19 mouse cellular contexts compared by ENCODE assay signal in genomic region chr4:116536351-116536750, GRCm38 (mm10). TPM values are rescaled to one million over a fixed set of nuclear protein-coding genes. Genes with fewer than 3 reads are reported as not detected.
A peak's percentile ranks its signal among the peaks of the same experiment; 100 is the strongest.
DNase-seq lines count a peak whose midpoint lies in the region; ATAC-seq and TF ChIP-seq lines count a peak whose summit lies in the region.
"Had no signal": no experiment of that assay in that cellular context is flagged by ENCODE, and none has a peak within 500 bp of the region (broad histone marks: within the 10 kb centered on the region; RNA-seq: fewer than 3 reads in every experiment).

No protein-coding gene starts in this region.

- peak overlapping the region; percentile 7 for H3K4me3 ChIP-seq in megakaryocyte, embryonic 14.5 days (replicated peaks)
- no peak overlapping the region for H3K4me3 ChIP-seq in intestine, embryonic 15.5 days (replicated peaks)
- no peak overlapping the region for H3K4me3 ChIP-seq in myocyte
- no peak overlapping the region for H3K4me3 ChIP-seq in kidney, adult 2 months (ENCODE audit: insufficient read depth, low read depth, low read length)
- no peak overlapping the region for H3K4me3 ChIP-seq in forebrain, embryonic 11.5 days (ENCODE audit: low read depth, low read length)
- H3K4me3 ChIP-seq: embryonic facial prominence, embryonic 10.5 days; heart, embryonic 15.5 days had no signal

- no peaks in the 10 kb centered on the region for H3K79me2 ChIP-seq in myocyte (ENCODE audit: control insufficient read depth, insufficient read depth)

- H3K4me2 ChIP-seq in intestine, embryonic 15.5 days (replicated peaks), result no peak overlapping the region
- H3K4me2 ChIP-seq in myocyte (ENCODE audit: low read depth), result no peak overlapping the region
- no peak overlapping the region for H3K4me2 ChIP-seq in forebrain, embryonic 11.5 days (ENCODE audit: low read depth, low read length, severe bottlenecking)
- H3K4me2 ChIP-seq: heart, embryonic 11.5 days; heart, embryonic 15.5 days; hindbrain, embryonic 14.5 days had no signal

- no peak overlapping the region for H3ac ChIP-seq in myocyte (ENCODE audit: control insufficient read depth, insufficient read length)

- H3K4me1 ChIP-seq in megakaryocyte, embryonic 14.5 days, result peaks cover 5% of the 10 kb centered on the region
- no peaks in the 10 kb centered on the region for H3K4me1 ChIP-seq in intestine, embryonic 15.5 days (replicated peaks)
- no peaks in the 10 kb centered on the region for H3K4me1 ChIP-seq in kidney, adult 2 months (ENCODE audit: control insufficient read depth, insufficient read depth, low read length)
- no peaks in the 10 kb centered on the region for H3K4me1 ChIP-seq in forebrain, embryonic 11.5 days (replicated peaks; ENCODE audit: control insufficient read depth, insufficient read depth, low read length)
- H3K4me1 ChIP-seq: embryonic facial prominence, embryonic 10.5 days; heart, embryonic 15.5 days had no signal

- H3K27me3 ChIP-seq in megakaryocyte, embryonic 14.5 days (replicated peaks), result no peaks in the 10 kb centered on the region
- no peaks in the 10 kb centered on the region for H3K27me3 ChIP-seq in intestine, embryonic 15.5 days (replicated peaks)
- H3K27me3 ChIP-seq in myocyte (ENCODE audit: control insufficient read depth, insufficient read depth, insufficient read length), result no peaks in the 10 kb centered on the region
- no peaks in the 10 kb centered on the region for H3K27me3 ChIP-seq in kidney, adult 2 months (replicated peaks; ENCODE audit: control insufficient read depth, insufficient read depth, low read length)
- H3K27me3 ChIP-seq in forebrain, embryonic 11.5 days (ENCODE audit: control insufficient read depth, insufficient read depth, low read length), result no peaks in the 10 kb centered on the region
- H3K27me3 ChIP-seq: CH12.LX; heart, embryonic 15.5 days had no signal

- DNase-seq in kidney, adult 2 months, result no peak
- DNase-seq in forebrain, embryonic 11.5 days (ENCODE audit: low spot score), result no peak
- no peak for DNase-seq in adrenal gland, adult 2 months
- DNase-seq: adrenal gland, postnatal 14 days; cerebellum, adult 2 months; cerebellum, postnatal 10 days; gastrocnemius, postnatal 36 days; heart, adult 18-20 months; heart, postnatal 14 days had no signal

- H3K9ac ChIP-seq in intestine, embryonic 15.5 days, result no peak overlapping the region
- no peak overlapping the region for H3K9ac ChIP-seq in forebrain, embryonic 11.5 days (ENCODE audit: low read length)
- H3K9ac ChIP-seq: heart, embryonic 15.5 days; hindbrain, embryonic 14.5 days had no signal

- peak overlapping the region; percentile 29; the same call in 1 of the 2 replicates for H3K27ac ChIP-seq in intestine, embryonic 15.5 days
- H3K27ac ChIP-seq in kidney, adult 2 months (ENCODE audit: insufficient read depth, low read depth, low read length), result no peak overlapping the region
- no peak overlapping the region for H3K27ac ChIP-seq in forebrain, embryonic 11.5 days (ENCODE audit: low read depth, low read length)
- H3K27ac ChIP-seq: embryonic facial prominence, embryonic 10.5 days; heart, embryonic 15.5 days; hindbrain, embryonic 14.5 days had no signal

- H3K36me3 ChIP-seq in megakaryocyte, embryonic 14.5 days (replicated peaks; ENCODE audit: low read length), result peaks cover 52% of the 10 kb centered on the region
- no peaks in the 10 kb centered on the region for H3K36me3 ChIP-seq in intestine, embryonic 15.5 days
- no peaks in the 10 kb centered on the region for H3K36me3 ChIP-seq in myocyte (ENCODE audit: control insufficient read depth, insufficient read depth)
- H3K36me3 ChIP-seq in kidney, adult 2 months (ENCODE audit: control insufficient read depth, insufficient read depth, low read length), result peaks cover 6% of the 10 kb centered on the region
- H3K36me3 ChIP-seq in forebrain, embryonic 11.5 days (ENCODE audit: control insufficient read depth, insufficient read depth, low read length), result no peaks in the 10 kb centered on the region; the same call in 1 of the 2 replicates

- no peak for TF ChIP-seq CTCF in kidney, adult 2 months (conservative IDR thresholded peaks at IDR 0.05; ENCODE audit: insufficient read depth, insufficient read length, low read depth, low read length)

- H3K9me3 ChIP-seq in megakaryocyte, embryonic 14.5 days, result no peaks in the 10 kb centered on the region
- H3K9me3 ChIP-seq in intestine, embryonic 15.5 days, result no peaks in the 10 kb centered on the region
- H3K9me3 ChIP-seq in forebrain, embryonic 11.5 days (ENCODE audit: control insufficient read depth, low read length), result no peaks in the 10 kb centered on the region
- H3K9me3 ChIP-seq: embryonic facial prominence, embryonic 10.5 days; heart, embryonic 15.5 days had no signal

- TF ChIP-seq POLR2A in myocyte (IDR thresholded peaks at IDR 0.05; ENCODE audit: insufficient read length, low read depth), result no peak
- no peak for TF ChIP-seq POLR2A in kidney, adult 2 months (IDR thresholded peaks at IDR 0.05; ENCODE audit: low read depth, low read length)

- ATAC-seq in megakaryocyte, adult 5-6 weeks (ENCODE audit: poor library complexity, severe bottlenecking), result no peak
- ATAC-seq in intestine, embryonic 15.5 days, result peak; percentile 79
- no peak for ATAC-seq in forebrain, embryonic 11.5 days (replicated peaks; ENCODE audit: low FRiP score)
- ATAC-seq: forebrain, embryonic 14.5 days had no signal

TF ChIP-seq in myocyte, 11 proteins besides CTCF, POLR2A, EP300 and RAD21:
- no peak for TF ChIP-seq TCF12 (IDR thresholded peaks at IDR 0.05; ENCODE audit: insufficient read depth, poor library complexity, severe bottlenecking)
- TF ChIP-seq POLR2AphosphoS2 (IDR thresholded peaks at IDR 0.05; ENCODE audit: insufficient read length, low read depth), result no peak
- TF ChIP-seq SRF (IDR thresholded peaks at IDR 0.05; ENCODE audit: control insufficient read depth, insufficient read length, low read depth), result no peak
- TF ChIP-seq E2F4 (IDR thresholded peaks at IDR 0.05; ENCODE audit: insufficient read depth), result no peak
- no peak for TF ChIP-seq USF1 (IDR thresholded peaks at IDR 0.05; ENCODE audit: low read depth)
- TF ChIP-seq MAX (IDR thresholded peaks at IDR 0.05; ENCODE audit: low read depth), result no peak
- peak in 2 of 3 experiments; percentile 5 to 51 for TF ChIP-seq MYOG (IDR thresholded peaks at IDR 0.05; ENCODE audit: control insufficient read depth in 1 of 3, insufficient read depth in 1 of 3, insufficient read length in 2 of 3, low read depth in 2 of 3)
- no peak for TF ChIP-seq REST (IDR thresholded peaks at IDR 0.05; ENCODE audit: insufficient read depth, insufficient read length)
- TF ChIP-seq MYOD1 (IDR thresholded peaks at IDR 0.05; ENCODE audit: control insufficient read depth in 1 of 3, insufficient read length in 2 of 3, low read depth in 2 of 3), result peak in 2 of 3 experiments; percentile 33 to 68
- no peak for TF ChIP-seq TCF3 (IDR thresholded peaks at IDR 0.05; ENCODE audit: insufficient read length, low read depth)
- no peak for TF ChIP-seq CEBPB (IDR thresholded peaks at IDR 0.05; ENCODE audit: insufficient read depth, poor library complexity, severe bottlenecking)

RNA-seq across cellular contexts. Expression of gene Tmem69, which starts 19.4 kb away (rescaled TPM):
- polyA plus RNA-seq in megakaryocyte, embryonic 14.5 days (2012; ENCODE audit: insufficient read depth, low replicate concordance), result 0.93 TPM in 1 of 2 replicates, not detected in the other
- 17.5 and 20.8 TPM in 2 replicates for total RNA-seq in megakaryocyte, adult 5-6 weeks (2015)
- total RNA-seq in megakaryocyte, adult 5-6 weeks (2017), result 5.5 and 10.2 TPM in 2 replicates
- polyA plus RNA-seq in intestine, embryonic 15.5 days (2015; fragmentation: Nextera tagmentation; extraction: Ambion mirVana), result 29.8 and 34.3 TPM in 2 replicates
- polyA plus RNA-seq in myocyte (2012; fragmentation: generic; extraction: Trizol), result 17.0 TPM
- 6.0 and 9.9 TPM in 2 replicates for polyA plus RNA-seq in kidney, adult 2 months (2012; rRNA removed)
- 30.3 and 30.7 TPM in 2 replicates for polyA plus RNA-seq in forebrain, embryonic 11.5 days (2014; fragmentation: Nextera tagmentation; extraction: Ambion mirVana)
- total RNA-seq in adrenal gland, adult 2 months (2021), result 10 to 100 TPM; 23.5 to 24.4 TPM
- polyA plus RNA-seq in adrenal gland, adult 2 months (2012; rRNA removed), result 2.0 and 2.1 TPM in 2 replicates

RNA-seq across cellular contexts. Expression of gene Gpbp1l1, which starts 21.1 kb away (rescaled TPM):
- polyA plus RNA-seq in megakaryocyte, embryonic 14.5 days (2012; ENCODE audit: insufficient read depth, low replicate concordance), result 3.6 and 4.9 TPM in 2 replicates
- total RNA-seq in megakaryocyte, adult 5-6 weeks (2015), result 78.7 and 84.3 TPM in 2 replicates
- 139 and 162 TPM in 2 replicates for total RNA-seq in megakaryocyte, adult 5-6 weeks (2017)
- polyA plus RNA-seq in intestine, embryonic 15.5 days (2015; fragmentation: Nextera tagmentation; extraction: Ambion mirVana), result 30.7 and 33.0 TPM in 2 replicates
- polyA plus RNA-seq in myocyte (2012; fragmentation: generic; extraction: Trizol), result 18.1 TPM
- 46.7 and 57.9 TPM in 2 replicates for polyA plus RNA-seq in kidney, adult 2 months (2012; rRNA removed)
- polyA plus RNA-seq in forebrain, embryonic 11.5 days (2014; fragmentation: Nextera tagmentation; extraction: Ambion mirVana), result 35.7 and 38.1 TPM in 2 replicates
- 100 to 1,000 TPM in 1 of 2 experiments, 10 to 100 TPM in 1; 72.0 to 101 TPM for total RNA-seq in adrenal gland, adult 2 months (2021)
- 16.9 and 18.6 TPM in 2 replicates for polyA plus RNA-seq in adrenal gland, adult 2 months (2012; rRNA removed)

RNA-seq across cellular contexts. Expression of gene Ipp, which starts 29.0 kb away (rescaled TPM):
- polyA plus RNA-seq in megakaryocyte, embryonic 14.5 days (2012; ENCODE audit: insufficient read depth, low replicate concordance), result 1.2 TPM in 1 of 2 replicates, not detected in the other
- total RNA-seq in megakaryocyte, adult 5-6 weeks (2015), result 5.8 and 7.5 TPM in 2 replicates
- 10.2 and 10.8 TPM in 2 replicates for total RNA-seq in megakaryocyte, adult 5-6 weeks (2017)
- polyA plus RNA-seq in intestine, embryonic 15.5 days (2015; fragmentation: Nextera tagmentation; extraction: Ambion mirVana), result 15.7 and 16.5 TPM in 2 replicates
- 5.1 TPM for polyA plus RNA-seq in myocyte (2012; fragmentation: generic; extraction: Trizol)
- 3.6 and 5.2 TPM in 2 replicates for polyA plus RNA-seq in kidney, adult 2 months (2012; rRNA removed)
- polyA plus RNA-seq in forebrain, embryonic 11.5 days (2014; fragmentation: Nextera tagmentation; extraction: Ambion mirVana), result 8.1 and 8.8 TPM in 2 replicates
- total RNA-seq in adrenal gland, adult 2 months (2021), result 10 to 100 TPM in 1 of 2 experiments, 1 to 10 TPM in 1; 9.7 to 17.0 TPM
- polyA plus RNA-seq in adrenal gland, adult 2 months (2012; rRNA removed), result 0.48 and 0.51 TPM in 2 replicates
